Comparison of ENCODE assay signal across 8 mouse cellular contexts in the genomic region with DNA sequence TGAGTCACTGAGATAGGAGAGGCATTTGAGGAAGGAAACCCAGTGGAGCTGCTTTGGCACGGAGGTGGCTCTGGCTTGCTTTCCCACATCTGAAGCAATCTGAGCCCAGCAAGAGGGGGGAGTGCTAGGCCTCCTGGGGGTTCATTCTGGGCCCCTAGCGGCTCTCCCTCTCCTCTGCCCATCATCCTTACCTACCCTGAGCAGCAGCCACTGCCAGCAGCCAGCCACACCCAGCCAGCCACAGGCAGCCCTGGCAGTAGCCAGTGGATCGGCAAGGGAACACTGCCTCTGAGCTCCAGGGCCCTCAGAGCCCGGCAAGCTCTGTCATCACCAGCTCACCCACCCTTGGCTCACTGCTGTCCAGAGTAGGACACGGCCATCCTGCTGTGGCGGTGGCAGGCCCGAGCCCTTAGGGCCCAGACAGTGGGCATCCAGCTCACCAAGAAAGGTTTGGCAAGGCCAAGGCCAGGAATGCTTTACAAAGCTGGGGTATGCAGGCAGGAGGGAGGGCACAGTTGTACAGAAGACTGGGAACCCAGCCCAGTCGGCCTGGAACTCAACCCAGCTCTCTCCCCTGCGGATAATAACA. TPM values are rescaled to one million over a fixed set of nuclear protein-coding genes. Genes with fewer than 3 reads are reported as not detected.
DNase-seq lines count a peak whose midpoint lies in the region; ATAC-seq and TF ChIP-seq lines count a peak whose summit lies in the region.

No protein-coding gene starts in this region.

- H3K4me2 ChIP-seq in liver, embryonic 14.5 days (ENCODE audit: low read depth), result 0 out of 2 replicates have a peak overlapping the region, but pooled peaks have one; percentile 13
- no peak overlapping the region for H3K4me2 ChIP-seq in liver, embryonic 11.5 days
- no peak overlapping the region for H3K4me2 ChIP-seq in lung, postnatal 0 days (replicated peaks; ENCODE audit: low read depth, low read length)
- H3K4me2 ChIP-seq in intestine, embryonic 16.5 days (ENCODE audit: low read depth, low read length), result no peak overlapping the region

- TF ChIP-seq EP300 in liver, embryonic 14.5 days (IDR thresholded peaks at IDR 0.05; ENCODE audit: low read depth), result no peak
- no peak for TF ChIP-seq EP300 in lung, postnatal 0 days (IDR thresholded peaks at IDR 0.05)

- no peak overlapping the region for H3K9ac ChIP-seq in liver, embryonic 14.5 days (replicated peaks)
- H3K9ac ChIP-seq in liver, embryonic 11.5 days (ENCODE audit: low read depth, low read length), result no peak overlapping the region
- no peak overlapping the region for H3K9ac ChIP-seq in lung, postnatal 0 days (replicated peaks; ENCODE audit: low read depth)
- no peak overlapping the region for H3K9ac ChIP-seq in intestine, embryonic 16.5 days (ENCODE audit: low read depth, low read length)

- H3K4me3 ChIP-seq in liver, embryonic 14.5 days (ENCODE audit: insufficient read depth in 1 of 2, low read depth in 2 of 2, low read length in 2 of 2), result no peak overlapping the region
- no peak overlapping the region for H3K4me3 ChIP-seq in liver, embryonic 11.5 days (ENCODE audit: low read depth, low read length)
- H3K4me3 ChIP-seq in lung, postnatal 0 days (ENCODE audit: low read depth, low read length), result no peak overlapping the region
- no peak overlapping the region for H3K4me3 ChIP-seq in intestine, embryonic 16.5 days (ENCODE audit: low read length)

- TF ChIP-seq CTCF in liver, embryonic 14.5 days (IDR thresholded peaks at IDR 0.05; ENCODE audit: low read depth), result no peak
- no peak for TF ChIP-seq CTCF in lung, postnatal 0 days (IDR thresholded peaks at IDR 0.05)

- 41% methylated on average over 9 of the region's 9 CpGs for WGBS in liver, embryonic 14.5 days (ENCODE audit: insufficient replicate concordance)
- 55% methylated on average over 9 of the region's 9 CpGs for WGBS in liver, embryonic 11.5 days
- 42% methylated on average over 9 of the region's 9 CpGs for WGBS in lung, postnatal 0 days
- 71% methylated on average over 9 of the region's 9 CpGs for WGBS in intestine, embryonic 16.5 days

- 0 out of 2 replicates have a peak, but pooled peaks have one; percentile 10 for ATAC-seq in liver, embryonic 14.5 days (ENCODE audit: insufficient read depth)
- ATAC-seq in liver, embryonic 11.5 days (replicated peaks; ENCODE audit: low FRiP score), result no peak
- no peak for ATAC-seq in lung, postnatal 0 days
- ATAC-seq in intestine, embryonic 16.5 days, result no peak

- no peak for DNase-seq in liver, embryonic 14.5 days (ENCODE audit: low read depth in 3 of 3, low spot score in 3 of 3)
- DNase-seq in liver, embryonic 11.5 days (ENCODE audit: low spot score), result no peak
- peak; percentile 56 for DNase-seq in adipocyte (ENCODE audit: low spot score)
- peak; percentile 84 for DNase-seq in fibroblast of lung, adult 2 months (ENCODE audit: low read depth)
- peak; percentile 46 for DNase-seq in lung, postnatal 0 days (ENCODE audit: low spot score)
- DNase-seq in retina, postnatal 1 day, result no peak
- no peak for DNase-seq in cerebellum, postnatal 36 days

- no peaks in the 10 kb centered on the region for H3K27me3 ChIP-seq in liver, embryonic 14.5 days (ENCODE audit: control insufficient read depth, insufficient read depth, low read length)
- H3K27me3 ChIP-seq in liver, embryonic 11.5 days (replicated peaks; ENCODE audit: control insufficient read depth, insufficient read depth, low read length), result no peaks in the 10 kb centered on the region
- H3K27me3 ChIP-seq in lung, postnatal 0 days (replicated peaks; ENCODE audit: insufficient read depth, low read length), result no peaks in the 10 kb centered on the region
- H3K27me3 ChIP-seq in intestine, embryonic 16.5 days (replicated peaks; ENCODE audit: control insufficient read depth, insufficient read depth, low read length), result no peaks in the 10 kb centered on the region

- H3K4me1 ChIP-seq in liver, embryonic 14.5 days (replicated peaks; ENCODE audit: control insufficient read depth in 2 of 2, insufficient read depth in 2 of 2, low read length in 1 of 2), result peaks cover 0 to 16% of the 10 kb centered on the region in 2 experiments; a peak in 1 of 4 replicates
- peaks cover 22% of the 10 kb centered on the region for H3K4me1 ChIP-seq in liver, embryonic 11.5 days (replicated peaks; ENCODE audit: control insufficient read depth, insufficient read depth, low read length)
- peaks cover 20% of the 10 kb centered on the region; the same call in 1 of the 2 replicates for H3K4me1 ChIP-seq in lung, postnatal 0 days (ENCODE audit: insufficient read depth, low read depth, low read length)
- peaks cover 27% of the 10 kb centered on the region for H3K4me1 ChIP-seq in intestine, embryonic 16.5 days (ENCODE audit: control insufficient read depth, insufficient read depth, low read length)

- H3K9me3 ChIP-seq in liver, embryonic 14.5 days (ENCODE audit: control insufficient read depth, low read length), result no peaks in the 10 kb centered on the region
- no peaks in the 10 kb centered on the region for H3K9me3 ChIP-seq in liver, embryonic 11.5 days (ENCODE audit: control insufficient read depth, low read length)
- H3K9me3 ChIP-seq in lung, postnatal 0 days (ENCODE audit: low read length), result no peaks in the 10 kb centered on the region
- H3K9me3 ChIP-seq in intestine, embryonic 16.5 days (ENCODE audit: control insufficient read depth, low read length), result no peaks in the 10 kb centered on the region

- no peak overlapping the region for H3K27ac ChIP-seq in liver, embryonic 14.5 days
- H3K27ac ChIP-seq in liver, embryonic 11.5 days (ENCODE audit: low read depth, low read length), result no peak overlapping the region
- H3K27ac ChIP-seq in lung, postnatal 0 days (ENCODE audit: low read length), result peak overlapping the region; percentile 54
- no peak overlapping the region for H3K27ac ChIP-seq in intestine, embryonic 16.5 days (ENCODE audit: low read length)

- H3K36me3 ChIP-seq in liver, embryonic 14.5 days (replicated peaks; ENCODE audit: control insufficient read depth, insufficient read depth, low read depth), result no peaks in the 10 kb centered on the region
- no peaks in the 10 kb centered on the region for H3K36me3 ChIP-seq in liver, embryonic 11.5 days (ENCODE audit: control insufficient read depth, insufficient read depth, low read length)
- H3K36me3 ChIP-seq in lung, postnatal 0 days (ENCODE audit: insufficient read depth, low read length), result no peaks in the 10 kb centered on the region
- H3K36me3 ChIP-seq in intestine, embryonic 16.5 days (ENCODE audit: control insufficient read depth, insufficient read depth, low read length), result no peaks in the 10 kb centered on the region

RNA-seq across cellular contexts. Expression of a gene that starts 11.7 kb away (rescaled TPM):
- polyA plus RNA-seq in liver, embryonic 14.5 days (2012; rRNA removed), result 18.8 and 23.0 TPM in 2 replicates
- 16.0 and 17.0 TPM in 2 replicates for polyA plus RNA-seq in liver, embryonic 14.5 days (2014; fragmentation: Nextera tagmentation; extraction: Ambion mirVana)
- polyA plus RNA-seq in liver, embryonic 11.5 days (2014; fragmentation: Nextera tagmentation; extraction: Ambion mirVana), result 15.6 and 17.9 TPM in 2 replicates
- polyA plus RNA-seq in lung, postnatal 0 days (2015; fragmentation: Nextera tagmentation; extraction: Ambion mirVana), result 9.7 and 14.0 TPM in 2 replicates
- 8.0 and 9.2 TPM in 2 replicates for polyA plus RNA-seq in intestine, embryonic 16.5 days (2015; fragmentation: Nextera tagmentation; extraction: Ambion mirVana)

RNA-seq across cellular contexts. Expression of a gene that starts 24.3 kb away (rescaled TPM):
- polyA plus RNA-seq in liver, embryonic 14.5 days (2012; rRNA removed), result 0.06 and 0.14 TPM in 2 replicates
- polyA plus RNA-seq in liver, embryonic 14.5 days (2014; fragmentation: Nextera tagmentation; extraction: Ambion mirVana), result not detected in 2 replicates
- polyA plus RNA-seq in liver, embryonic 11.5 days (2014; fragmentation: Nextera tagmentation; extraction: Ambion mirVana), result 0.95 and 1.1 TPM in 2 replicates
- 1.2 and 1.8 TPM in 2 replicates for polyA plus RNA-seq in lung, postnatal 0 days (2015; fragmentation: Nextera tagmentation; extraction: Ambion mirVana)
- polyA plus RNA-seq in intestine, embryonic 16.5 days (2015; fragmentation: Nextera tagmentation; extraction: Ambion mirVana), result 1.3 and 1.6 TPM in 2 replicates

RNA-seq across cellular contexts. Expression of a gene that starts 27.5 kb away (rescaled TPM):
- polyA plus RNA-seq in liver, embryonic 14.5 days (2012; rRNA removed), result 6.0 and 6.4 TPM in 2 replicates
- 8.1 and 9.6 TPM in 2 replicates for polyA plus RNA-seq in liver, embryonic 14.5 days (2014; fragmentation: Nextera tagmentation; extraction: Ambion mirVana)
- polyA plus RNA-seq in liver, embryonic 11.5 days (2014; fragmentation: Nextera tagmentation; extraction: Ambion mirVana), result 13.7 and 15.0 TPM in 2 replicates
- polyA plus RNA-seq in lung, postnatal 0 days (2015; fragmentation: Nextera tagmentation; extraction: Ambion mirVana), result 18.3 and 19.1 TPM in 2 replicates
- 20.6 and 22.7 TPM in 2 replicates for polyA plus RNA-seq in intestine, embryonic 16.5 days (2015; fragmentation: Nextera tagmentation; extraction: Ambion mirVana)

Comparison
In these comparisons a context has a peak if more than half of its experiments do, and no peak if none do; other contexts are left out.
1. DNase-seq: peak in adipocyte (single experiment), fibroblast of lung, adult 2 months (single experiment) and lung, postnatal 0 days (single experiment); none in liver, embryonic 14.5 days (0 of 3), liver, embryonic 11.5 days (single experiment), retina, postnatal 1 day (single experiment) and cerebellum, postnatal 36 days (0 of 2).